Mouse (Mus musculus): ENCODE measurements around the gene Sectm1a. TPM values are rescaled to one million over a fixed set of nuclear protein-coding genes. Genes with fewer than 3 reads are reported as not detected.

Sectm1a gene
- polyA plus RNA-seq, 1 experiment from 2014 or later = 0.81 TPM

GRCm38 (mm10) chr11:121041212-121041611, 39.8 kb downstream of the Sectm1a start:
- 8% methylated on average over 4 of the region's 4 CpGs for WGBS
- no peak overlapping the region for H3K27ac ChIP-seq
- no peak overlapping the region for H3K4me2 ChIP-seq
- H3K27me3 ChIP-seq = no peaks in the 10 kb centered on the region
- no peaks in the 10 kb centered on the region for H3K9me3 ChIP-seq
- no peaks in the 10 kb centered on the region for H3K36me3 ChIP-seq
- peaks cover 2% of the 10 kb centered on the region; the same call in 1 of the 2 replicates for H3K4me1 ChIP-seq
- no peak overlapping the region for H3K4me3 ChIP-seq
- no peak overlapping the region for H3K9ac ChIP-seq
- ATAC-seq (ENCODE audit: insufficient number of reproducible peaks, low FRiP score, low TSS enrichment, low read depth) = no peak

GRCm38 (mm10) chr11:121039302-121039701, 41.7 kb downstream of the Sectm1a start, which contains the start of gene Cd7:
Gene Cd7, minus strand, starts transcription at chr11:121039418.
- 62% methylated on average over 5 of the region's 5 CpGs for WGBS
- H3K27me3 ChIP-seq = no peaks in the 10 kb centered on the region
- no peak within 1 kb of the TSS for H3K4me3 ChIP-seq
- H3K4me1 ChIP-seq = peaks cover 2% of the 10 kb centered on the region; the same call in 1 of the 2 replicates
- no peak within 1 kb of the TSS for H3K9ac ChIP-seq
- no peaks in the 10 kb centered on the region for H3K36me3 ChIP-seq
- no peak for ATAC-seq (ENCODE audit: insufficient number of reproducible peaks, low FRiP score, low TSS enrichment, low read depth)
- H3K4me2 ChIP-seq = no peak within 1 kb of the TSS
- H3K9me3 ChIP-seq = no peaks in the 10 kb centered on the region
- no peak within 1 kb of the TSS for H3K27ac ChIP-seq

GRCm38 (mm10) chr11:121038366-121039240, 42.4 kb downstream of the Sectm1a start:
- Histone ChIP-seq H3K27me3 (no peaks in the 10 kb centered on the region), H3K36me3 (no peaks in the 10 kb centered on the region), H3K9ac (no peak overlapping the region), H3K4me1 (peaks cover 2% of the 10 kb centered on the region; the same call in 1 of the 2 replicates), H3K9me3 (no peaks in the 10 kb centered on the region), H3K4me2 (no peak overlapping the region), H3K27ac (no peak overlapping the region), H3K4me3 (no peak overlapping the region)
- WGBS = 82% methylated on average over 11 of the region's 11 CpGs
- ATAC-seq (ENCODE audit: insufficient number of reproducible peaks, low FRiP score, low TSS enrichment, low read depth) = no peak

- WGBS = 73% methylated on average over 5 of the region's 5 CpGs
- no peak overlapping the region for H3K4me2 ChIP-seq
- H3K9ac ChIP-seq = no peak overlapping the region
- ATAC-seq (ENCODE audit: insufficient number of reproducible peaks, low FRiP score, low TSS enrichment, low read depth) = no peak
- H3K27ac ChIP-seq = no peak overlapping the region
- H3K9me3 ChIP-seq = no peaks in the 10 kb centered on the region
- no peaks in the 10 kb centered on the region for H3K4me1 ChIP-seq
- no peaks in the 10 kb centered on the region for H3K27me3 ChIP-seq
- no peak overlapping the region for H3K4me3 ChIP-seq
- no peaks in the 10 kb centered on the region for H3K36me3 ChIP-seq
Measured at GRCm38 (mm10) chr11:121033118-121033517, 47.9 kb downstream of the Sectm1a start.

GRCm38 (mm10) chr11:121027259-121027658, 53.8 kb downstream of the Sectm1a start:
- no peak overlapping the region for H3K9ac ChIP-seq
- no peaks in the 10 kb centered on the region for H3K4me1 ChIP-seq
- no peak overlapping the region for H3K27ac ChIP-seq
- no peaks in the 10 kb centered on the region for H3K9me3 ChIP-seq
- ATAC-seq (ENCODE audit: insufficient number of reproducible peaks, low FRiP score, low TSS enrichment, low read depth) = no peak
- no peak overlapping the region for H3K4me3 ChIP-seq
- H3K27me3 ChIP-seq = no peaks in the 10 kb centered on the region
- 82% methylated on average over 7 of the region's 7 CpGs for WGBS
- H3K36me3 ChIP-seq = no peaks in the 10 kb centered on the region
- no peak overlapping the region for H3K4me2 ChIP-seq

- ATAC-seq (ENCODE audit: insufficient number of reproducible peaks, low FRiP score, low TSS enrichment, low read depth) = no peak
- Histone ChIP-seq H3K4me1 (no peaks in the 10 kb centered on the region), H3K27ac (no peak overlapping the region), H3K36me3 (no peaks in the 10 kb centered on the region), H3K4me2 (no peak overlapping the region), H3K4me3 (no peak overlapping the region), H3K27me3 (no peaks in the 10 kb centered on the region), H3K9me3 (no peaks in the 10 kb centered on the region), H3K9ac (no peak overlapping the region)
- 69% methylated on average over 6 of the region's 6 CpGs for WGBS
Measured at GRCm38 (mm10) chr11:121024163-121024562, 56.9 kb downstream of the Sectm1a start.

GRCm38 (mm10) chr11:121019501-121019900, 61.5 kb downstream of the Sectm1a start:
- Histone ChIP-seq H3K27me3 (no peaks in the 10 kb centered on the region), H3K9ac (no peak overlapping the region), H3K4me2 (no peak overlapping the region), H3K9me3 (no peaks in the 10 kb centered on the region), H3K36me3 (no peaks in the 10 kb centered on the region), H3K4me3 (no peak overlapping the region), H3K27ac (no peak overlapping the region), H3K4me1 (0 out of 2 replicates have a peak, but pooled peaks cover 2% of the 10 kb centered on the region)
- 82% methylated on average over 5 of the region's 5 CpGs for WGBS
- ATAC-seq (ENCODE audit: insufficient number of reproducible peaks, low FRiP score, low TSS enrichment, low read depth) = no peak

GRCm38 (mm10) chr11:121017703-121018102, 63.3 kb downstream of the Sectm1a start:
- Histone ChIP-seq H3K4me2 (no peak overlapping the region), H3K9ac (no peak overlapping the region), H3K9me3 (no peaks in the 10 kb centered on the region), H3K4me3 (no peak overlapping the region), H3K4me1 (0 out of 2 replicates have a peak, but pooled peaks cover 2% of the 10 kb centered on the region), H3K27ac (no peak overlapping the region), H3K27me3 (no peaks in the 10 kb centered on the region), H3K36me3 (no peaks in the 10 kb centered on the region)
- 46% methylated on average over 3 of the region's 3 CpGs for WGBS
- no peak for ATAC-seq (ENCODE audit: insufficient number of reproducible peaks, low FRiP score, low TSS enrichment, low read depth)

Other genes with a start within 250 kb of the Sectm1a start
- gene Ccdc57, start 148.3 kb downstream of the Sectm1a start, polyA plus RNA-seq (2015; fragmentation: Nextera tagmentation; extraction: Ambion mirVana) = 4.4 and 4.9 TPM in 2 replicates
- gene Slc16a3, start 132.7 kb downstream of the Sectm1a start, polyA plus RNA-seq (2015; fragmentation: Nextera tagmentation; extraction: Ambion mirVana) = 92.3 and 95.8 TPM in 2 replicates
- gene Csnk1d, start 89.9 kb downstream of the Sectm1a start, polyA plus RNA-seq (2015; fragmentation: Nextera tagmentation; extraction: Ambion mirVana) = 104 and 120 TPM in 2 replicates
- 0.60 and 0.66 TPM in 2 replicates for gene Cd7, start 41.8 kb downstream of the Sectm1a start, polyA plus RNA-seq (2015; fragmentation: Nextera tagmentation; extraction: Ambion mirVana)
- 0.14 TPM in 1 of 2 replicates, not detected in the other for gene Sectm1b, start 17.7 kb downstream of the Sectm1a start, polyA plus RNA-seq (2015; fragmentation: Nextera tagmentation; extraction: Ambion mirVana)
- gene Tex19.2, start 37.5 kb upstream of the Sectm1a start, polyA plus RNA-seq (2015; fragmentation: Nextera tagmentation; extraction: Ambion mirVana) = not detected in 2 replicates
- not detected in 2 replicates for gene Tex19.1, start 64.9 kb upstream of the Sectm1a start, polyA plus RNA-seq (2015; fragmentation: Nextera tagmentation; extraction: Ambion mirVana)
- 1.1 and 2.4 TPM in 2 replicates for gene Uts2r, start 79.1 kb upstream of the Sectm1a start, polyA plus RNA-seq (2015; fragmentation: Nextera tagmentation; extraction: Ambion mirVana)
- gene Hexdc, start 123.2 kb upstream of the Sectm1a start, polyA plus RNA-seq (2015; fragmentation: Nextera tagmentation; extraction: Ambion mirVana) = 9.0 and 9.6 TPM in 2 replicates
- 21.5 and 24.8 TPM in 2 replicates for gene Ogfod3, start 123.5 kb upstream of the Sectm1a start, polyA plus RNA-seq (2015; fragmentation: Nextera tagmentation; extraction: Ambion mirVana)
- 43.4 and 44.7 TPM in 2 replicates for gene Cybc1, start 148.1 kb upstream of the Sectm1a start, polyA plus RNA-seq (2015; fragmentation: Nextera tagmentation; extraction: Ambion mirVana)
- gene Narf, start 156.0 kb upstream of the Sectm1a start, polyA plus RNA-seq (2015; fragmentation: Nextera tagmentation; extraction: Ambion mirVana) = 54.9 and 56.7 TPM in 2 replicates
- gene Foxk2, start 178.8 kb upstream of the Sectm1a start, polyA plus RNA-seq (2015; fragmentation: Nextera tagmentation; extraction: Ambion mirVana) = 6.2 and 7.2 TPM in 2 replicates

All from limb, embryonic 15.5 days (tissue).